Mouse (Mus musculus) B cell, adult 62 days (primary cell): ENCODE results near the gene Olfr213. TPM values are rescaled to one million over a fixed set of nuclear protein-coding genes. Genes with fewer than 3 reads are reported as not detected.

Experiments
- total RNA-seq: library from RNA; stranded (reverse); gene quantifications from 4 replicates; pipeline ENCODE4 v1.2.4, GENCODE M21; 2023

The Olfr213 gene
- not detected in 4 replicates for total RNA-seq

DNA sequence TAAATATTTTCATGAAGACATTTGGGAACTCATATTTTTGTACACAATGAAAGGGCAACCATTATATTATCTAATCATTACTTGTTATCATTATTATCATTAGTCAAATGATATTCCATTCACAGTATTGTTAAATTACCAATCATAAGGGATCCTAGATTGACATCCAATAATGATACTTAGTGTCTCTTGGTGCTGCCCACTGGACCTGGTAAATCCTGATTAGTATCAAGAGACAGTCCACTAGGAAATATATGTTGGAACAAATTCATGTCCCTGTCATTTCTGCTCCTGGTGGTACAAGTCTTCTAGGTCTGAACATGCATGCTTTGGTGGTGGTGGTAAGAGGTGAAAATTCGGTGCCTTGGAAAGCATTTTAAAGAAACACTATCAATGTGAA, at the start of gene Olfr213:
Olfr213 (plus strand) TSS at position 301 of the 400 bp plus-strand sequence.

DNA sequence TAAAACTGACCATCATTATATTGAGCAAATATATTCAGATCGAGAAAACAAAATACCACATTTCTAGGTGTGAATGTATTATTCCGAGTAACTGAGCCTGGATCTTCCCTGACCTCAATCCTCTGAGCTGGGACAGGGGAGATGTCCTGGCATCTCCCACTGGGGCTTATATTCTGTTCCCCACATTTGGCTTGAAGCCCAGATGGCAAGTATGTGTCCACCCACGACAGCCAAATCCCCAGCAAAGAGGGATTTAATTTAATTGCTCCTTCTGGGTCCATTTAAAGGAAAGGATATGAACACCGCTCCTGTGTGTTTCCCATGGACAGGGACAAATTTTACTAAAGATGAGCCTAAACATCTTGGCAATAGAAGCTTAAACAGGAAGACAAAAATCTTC, 49.5 kb upstream of the Olfr213 start, which contains the start of gene Olfr211:
Olfr211 (plus strand) TSS at position 301 of the 400 bp plus-strand sequence.

DNA sequence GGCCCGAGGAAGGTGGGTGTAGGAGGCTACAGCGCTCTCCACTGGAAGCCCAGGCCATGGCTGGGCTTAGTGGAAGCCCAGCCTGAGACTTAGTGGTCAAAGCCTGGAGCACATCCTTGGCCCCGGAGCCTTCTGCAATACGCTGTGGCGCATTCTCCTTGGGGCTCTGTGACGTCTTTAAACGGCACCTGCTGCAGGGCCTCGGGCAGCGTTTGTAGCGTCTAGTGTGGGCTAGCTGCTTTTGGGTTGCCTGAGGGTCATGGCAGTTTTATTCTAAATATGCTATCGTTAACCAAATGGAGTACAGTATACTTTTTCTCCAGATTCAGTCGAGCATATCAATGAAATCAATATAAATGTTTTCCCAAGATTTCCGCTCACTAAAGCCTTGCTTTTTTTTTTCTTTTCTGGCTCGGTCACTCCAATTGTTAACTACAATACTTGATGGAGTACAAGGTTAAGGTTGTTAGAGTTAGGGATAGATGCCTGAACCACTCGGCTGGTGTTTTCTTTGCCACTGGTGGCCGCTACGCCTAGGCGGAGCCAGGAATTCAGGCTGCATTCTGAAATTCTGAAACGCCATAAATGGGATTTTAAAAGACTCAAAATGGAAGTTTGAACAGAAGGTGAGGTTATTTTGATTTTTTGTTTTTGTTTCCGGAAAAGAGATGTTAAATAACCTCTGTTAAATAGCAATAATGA, 31.8 kb upstream of the Olfr213 start, which contains the start of gene Olfr212:
Olfr212 (plus strand) TSS at position 215 of the 702 bp plus-strand sequence.

DNA sequence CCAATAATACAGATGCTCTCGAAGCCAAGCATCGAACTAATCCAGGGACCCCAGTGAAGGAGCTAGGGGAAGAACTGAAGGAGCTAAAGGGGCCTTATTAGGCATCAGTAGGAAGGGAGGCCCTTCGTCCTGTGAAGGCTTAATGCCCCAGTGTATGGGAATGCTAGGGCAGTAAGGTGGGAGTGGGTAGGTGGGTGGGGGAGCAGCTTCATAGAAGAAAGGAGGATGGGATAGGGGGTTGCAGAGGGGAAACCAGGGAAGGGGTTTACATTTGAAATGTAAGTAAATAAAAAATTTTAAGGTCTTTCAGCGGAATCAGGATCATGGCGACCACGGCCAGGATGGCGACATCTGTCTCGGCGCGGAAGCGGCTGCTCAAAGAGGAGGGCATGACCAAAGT, 12.6 kb downstream of the Olfr213 start, which contains the start of gene Gm5580:
Gm5580 (plus strand) TSS at position 301 of the 400 bp plus-strand sequence.

DNA sequence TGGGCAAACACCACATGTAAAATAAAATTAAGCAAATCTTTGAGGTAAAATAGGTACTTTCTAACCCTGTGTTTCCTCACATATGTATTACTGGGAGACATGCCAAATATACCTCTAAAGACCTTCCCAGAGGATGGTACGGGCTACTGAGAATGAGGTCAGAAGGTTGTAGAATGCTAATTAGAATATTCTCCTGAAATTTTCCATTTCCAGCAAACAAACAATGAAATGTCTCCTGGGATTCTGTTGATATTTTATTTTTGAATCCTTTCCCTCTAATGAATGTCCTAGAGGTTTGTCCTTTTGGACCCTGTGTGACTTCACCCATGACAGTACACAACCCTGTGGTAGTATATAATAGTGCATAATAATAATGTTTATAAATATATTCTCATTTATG, 15.7 kb downstream of the Olfr213 start, which contains the start of gene Olfr214:
Olfr214 (plus strand) TSS at position 301 of the 400 bp plus-strand sequence.

DNA sequence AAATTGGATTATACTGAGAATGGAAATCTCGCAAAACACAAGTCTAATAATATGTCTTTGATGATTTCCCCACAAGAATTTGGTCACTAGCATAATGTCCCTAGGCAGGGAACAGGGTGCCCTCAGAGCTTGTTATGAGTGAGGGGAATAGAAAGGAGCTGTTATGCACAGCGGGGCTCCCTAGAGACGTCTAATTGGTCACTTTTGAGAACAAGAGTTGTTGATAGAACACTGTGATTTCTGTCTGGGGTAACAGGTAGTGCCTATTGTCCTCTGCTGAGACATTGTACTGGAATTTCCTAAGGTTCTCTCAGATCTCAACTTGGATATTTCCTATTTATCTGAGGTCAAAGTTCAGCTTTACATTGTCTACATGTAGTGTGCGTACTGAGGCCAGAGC, 45.8 kb downstream of the Olfr213 start, which contains the start of gene Olfr215:
Olfr215 (minus strand) TSS at position 101 of the 400 bp plus-strand sequence.

Other genes starting within 250 kb of the Olfr213 start
- 0.66 to 2.1 TPM (median 0.74 TPM) in 4 replicates for gene March8, start 200.4 kb upstream of the Olfr213 start, total RNA-seq
- 0.28 to 0.73 TPM (median 0.48 TPM) in 3 of 4 replicates, not detected in the other for gene Alox5, start 77.3 kb upstream of the Olfr213 start, total RNA-seq
- gene Olfr211, start 49.4 kb upstream of the Olfr213 start, total RNA-seq, result not detected in 4 replicates
- gene Olfr212, start 31.9 kb upstream of the Olfr213 start, total RNA-seq, result 0.21 to 0.49 TPM (median 0.32 TPM) in 4 replicates
- gene Gm5580, start 12.7 kb downstream of the Olfr213 start, total RNA-seq, result 4.4 to 7.9 TPM (median 6.0 TPM) in 4 replicates
- not detected in 4 replicates for gene Olfr214, start 15.8 kb downstream of the Olfr213 start, total RNA-seq
- gene Olfr215, start 45.7 kb downstream of the Olfr213 start, total RNA-seq, result not detected in 4 replicates
- gene Zfp422, start 90.5 kb downstream of the Olfr213 start, total RNA-seq, result 16.8 to 21.7 TPM (median 19.0 TPM) in 4 replicates
- gene Depp1, start 112.2 kb downstream of the Olfr213 start, total RNA-seq, result not detected in 4 replicates
- gene Rassf4, start 135.5 kb downstream of the Olfr213 start, total RNA-seq, result 33.2 to 41.4 TPM (median 35.7 TPM) in 4 replicates
- gene Tmem72, start 178.5 kb downstream of the Olfr213 start, total RNA-seq, result 0.12 to 0.18 TPM (median 0.12 TPM) in 4 replicates